Mouse (Mus musculus): Measurements from ENCODE around the gene Chd3.

DNA sequence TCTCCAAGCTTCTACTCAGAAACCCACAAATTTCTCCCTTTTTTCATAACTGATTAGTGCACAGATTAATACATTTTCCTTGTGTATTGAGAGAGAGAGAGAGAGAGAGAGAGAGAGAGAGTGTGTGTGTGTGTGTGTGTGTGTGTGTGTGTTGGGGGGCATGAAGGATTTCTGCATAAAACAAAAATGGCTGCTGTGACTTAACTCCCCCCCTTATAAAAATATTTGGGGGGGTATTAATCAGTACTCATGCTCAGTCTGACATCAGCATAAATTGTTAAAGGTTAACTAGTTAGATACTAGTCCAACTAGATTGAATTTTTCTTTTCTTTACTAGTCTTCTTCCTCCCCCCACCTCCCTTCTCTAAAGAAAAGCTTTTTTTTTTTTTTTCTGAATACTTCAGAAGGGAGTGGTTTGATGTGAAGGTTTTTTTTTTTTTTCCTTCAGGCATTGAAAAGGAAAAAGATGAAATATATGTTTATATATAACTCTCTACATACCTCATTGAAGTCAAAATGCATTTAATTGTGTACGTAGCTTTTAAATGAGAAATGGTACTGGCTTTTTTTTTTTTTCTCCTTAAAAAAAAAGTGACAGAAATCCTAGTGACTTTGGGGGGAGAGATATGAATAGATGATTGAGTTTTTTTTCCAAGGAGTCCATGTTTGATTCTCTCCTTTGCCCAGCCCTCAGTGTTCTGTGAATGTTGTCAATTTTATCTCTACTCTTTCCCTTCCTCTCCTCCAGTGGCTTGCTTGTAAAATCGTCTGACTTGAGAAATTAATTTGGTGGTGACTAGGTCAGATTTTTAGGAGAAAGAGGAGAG is 997 bp upstream of the Chd3 start:
- TF ChIP-seq CTCF (IDR thresholded peaks at IDR 0.05; ENCODE audit: low read depth, low read length) (no peak), POLR2A (IDR thresholded peaks at IDR 0.05; ENCODE audit: insufficient read depth, low read length) (no peak), EP300 (IDR thresholded peaks at IDR 0.05; ENCODE audit: insufficient read depth, low read depth, low read length) (no peak)

All from ES-Bruce4 (cell line).